Mouse (Mus musculus): ENCODE measurements around the gene 9030025P20Rik. TPM values are rescaled to one million over a fixed set of nuclear protein-coding genes. Genes with fewer than 3 reads are reported as not detected.
"Not testable (repeated sequence)": the region's sequence is repeated elsewhere in the genome, so short reads cannot be mapped to it uniquely, and the experiment has no call there.

9030025P20Rik gene
- 1 to 10 TPM; 7.6 to 8.9 (median 8.0) TPM for total RNA-seq (2022)

GRCm38 (mm10) chr17:14978362-14979038 is at the start of gene 9030025P20Rik, which contains the start of gene Gm3417:
Gene 9030025P20Rik, plus strand, starts transcription at chr17:14978468.
Gene Gm3417, minus strand, starts transcription at chr17:14978790.
- DNase-seq (ENCODE audit: low spot score in 2 of 2), result not testable (repeated sequence)

- DNase-seq (ENCODE audit: low spot score in 2 of 2), result no peak
These were observed 49.6 kb upstream of the 9030025P20Rik start for GRCm38 (mm10) chr17:14928631-14929030.

GRCm38 (mm10) chr17:14930697-14931096 is 47.6 kb upstream of the 9030025P20Rik start:
- DNase-seq (ENCODE audit: low spot score in 2 of 2), result no peak

GRCm38 (mm10) chr17:14931469-14931868 is 46.8 kb upstream of the 9030025P20Rik start:
- DNase-seq (ENCODE audit: low spot score in 2 of 2), result no peak

GRCm38 (mm10) chr17:14935280-14935679 is 43.0 kb upstream of the 9030025P20Rik start:
- DNase-seq (ENCODE audit: low spot score in 2 of 2), result not testable (repeated sequence)

GRCm38 (mm10) chr17:14935841-14936605 is 42.2 kb upstream of the 9030025P20Rik start:
- DNase-seq (ENCODE audit: low spot score in 2 of 2), result no peak

GRCm38 (mm10) chr17:14942181-14942580 is 36.1 kb upstream of the 9030025P20Rik start:
- DNase-seq (ENCODE audit: low spot score in 2 of 2), result peak in 1 of 2 experiments; percentile 3

- DNase-seq (ENCODE audit: low spot score in 2 of 2), result peak; percentile 95 to 97
These were observed 35.1 kb upstream of the 9030025P20Rik start, which contains the start of the genes Wdr27 and 1600012H06Rik for GRCm38 (mm10) chr17:14943009-14943728. Gene Wdr27, minus strand, starts transcription at chr17:14943158. Gene 1600012H06Rik, plus strand, starts transcription at chr17:14943184.

- no peak for DNase-seq (ENCODE audit: low spot score in 2 of 2)
These were observed 34.6 kb upstream of the 9030025P20Rik start for GRCm38 (mm10) chr17:14943729-14944059.

- no peak for DNase-seq (ENCODE audit: low spot score in 2 of 2)
These were observed 33.7 kb upstream of the 9030025P20Rik start for GRCm38 (mm10) chr17:14944551-14944950.

- no peak for DNase-seq (ENCODE audit: low spot score in 2 of 2)
These were observed 29.0 kb upstream of the 9030025P20Rik start for GRCm38 (mm10) chr17:14949161-14949827.

GRCm38 (mm10) chr17:14953452-14953851 is 24.8 kb upstream of the 9030025P20Rik start:
- DNase-seq (ENCODE audit: low spot score in 2 of 2), result no peak

GRCm38 (mm10) chr17:14958686-14959327 is 19.5 kb upstream of the 9030025P20Rik start:
- no peak for DNase-seq (ENCODE audit: low spot score in 2 of 2)

- DNase-seq (ENCODE audit: low spot score in 2 of 2), result no peak
These were observed 18.3 kb upstream of the 9030025P20Rik start for GRCm38 (mm10) chr17:14959979-14960378.

- DNase-seq (ENCODE audit: low spot score in 2 of 2), result peak in 1 of 2 experiments; percentile 8
These were observed 17.7 kb upstream of the 9030025P20Rik start for GRCm38 (mm10) chr17:14960520-14960919.

- DNase-seq (ENCODE audit: low spot score in 2 of 2), result peak in 1 of 2 experiments; percentile 8
These were observed 17.2 kb upstream of the 9030025P20Rik start, which contains the start of gene Phf10 for GRCm38 (mm10) chr17:14960951-14961556. Gene Phf10, minus strand, starts transcription at chr17:14961273.

GRCm38 (mm10) chr17:14961557-14962154 is 16.6 kb upstream of the 9030025P20Rik start:
- DNase-seq (ENCODE audit: low spot score in 2 of 2), result not testable (repeated sequence)

- DNase-seq (ENCODE audit: low spot score in 2 of 2), result not testable (repeated sequence)
These were observed 9.8 kb upstream of the 9030025P20Rik start for GRCm38 (mm10) chr17:14968373-14968913.

GRCm38 (mm10) chr17:14977718-14978361 is 428 bp upstream of the 9030025P20Rik start:
- DNase-seq (ENCODE audit: low spot score in 2 of 2), result not testable (repeated sequence)
